Mouse (Mus musculus): Measurements from ENCODE around the gene Gm9945. TPM values are rescaled to one million over a fixed set of nuclear protein-coding genes. Genes with fewer than 3 reads are reported as not detected.
A peak's percentile ranks its signal among the peaks of the same experiment; 100 is the strongest.

Gene Gm9945
- not detected in 2 replicates for polyA plus RNA-seq (2012; rRNA removed)

- DNase-seq (ENCODE audit: low read depth) = no peak
These were observed at the start of gene Gm9945, which contains the start of gene Sowaha for GRCm38 (mm10) chr11:53479783-53480301. Gene Gm9945, plus strand, starts transcription at chr11:53480166. Gene Sowaha, minus strand, starts transcription at chr11:53480274.

GRCm38 (mm10) chr11:53430300-53430669 lies 49.7 kb upstream of the Gm9945 start:
- no peak for DNase-seq (ENCODE audit: low read depth)

GRCm38 (mm10) chr11:53430670-53431346 lies 49.2 kb upstream of the Gm9945 start, which contains the start of the genes Uqcrq and Gdf9:
Gene Uqcrq, minus strand, starts transcription at chr11:53430831.
Gene Gdf9, plus strand, starts transcription at chr11:53431023.
- DNase-seq (ENCODE audit: low read depth) = peak; percentile 99

GRCm38 (mm10) chr11:53431347-53432056 lies 48.5 kb upstream of the Gm9945 start:
- no peak for DNase-seq (ENCODE audit: low read depth)

- no peak for DNase-seq (ENCODE audit: low read depth)
These were observed 46.9 kb upstream of the Gm9945 start for GRCm38 (mm10) chr11:53433057-53433456.

GRCm38 (mm10) chr11:53435504-53435903 lies 44.5 kb upstream of the Gm9945 start:
- DNase-seq (ENCODE audit: low read depth) = no peak

- DNase-seq (ENCODE audit: low read depth) = no peak
These were observed 43.6 kb upstream of the Gm9945 start for GRCm38 (mm10) chr11:53436338-53436737.

GRCm38 (mm10) chr11:53441921-53442320 lies 38.0 kb upstream of the Gm9945 start:
- DNase-seq (ENCODE audit: low read depth) = no peak

- no peak for DNase-seq (ENCODE audit: low read depth)
These were observed 36.1 kb upstream of the Gm9945 start for GRCm38 (mm10) chr11:53443861-53444260.

GRCm38 (mm10) chr11:53445562-53445961 lies 34.4 kb upstream of the Gm9945 start:
- DNase-seq (ENCODE audit: low read depth) = no peak

GRCm38 (mm10) chr11:53446183-53446582 lies 33.8 kb upstream of the Gm9945 start:
- no peak for DNase-seq (ENCODE audit: low read depth)

GRCm38 (mm10) chr11:53447996-53448395 lies 32.0 kb upstream of the Gm9945 start:
- no peak for DNase-seq (ENCODE audit: low read depth)

- no peak for DNase-seq (ENCODE audit: low read depth)
These were observed 31.4 kb upstream of the Gm9945 start for GRCm38 (mm10) chr11:53448529-53448928.

GRCm38 (mm10) chr11:53450070-53450705 lies 29.8 kb upstream of the Gm9945 start:
- no peak for DNase-seq (ENCODE audit: low read depth)

- DNase-seq (ENCODE audit: low read depth) = no peak
These were observed 28.6 kb upstream of the Gm9945 start for GRCm38 (mm10) chr11:53451361-53451760.

- DNase-seq (ENCODE audit: low read depth) = no peak
These were observed 27.6 kb upstream of the Gm9945 start for GRCm38 (mm10) chr11:53452396-53452795.

GRCm38 (mm10) chr11:53453031-53453430 lies 26.9 kb upstream of the Gm9945 start:
- no peak for DNase-seq (ENCODE audit: low read depth)

- DNase-seq (ENCODE audit: low read depth) = no peak
These were observed 23.2 kb upstream of the Gm9945 start, which contains the start of the genes Gm10447 and Shroom1 for GRCm38 (mm10) chr11:53456474-53457371. Gene Gm10447, minus strand, starts transcription at chr11:53457110. Gene Shroom1, plus strand, starts transcription at chr11:53457205.

- no peak for DNase-seq (ENCODE audit: low read depth)
These were observed 22.5 kb upstream of the Gm9945 start for GRCm38 (mm10) chr11:53457372-53457954.

- no peak for DNase-seq (ENCODE audit: low read depth)
These were observed 21.0 kb upstream of the Gm9945 start for GRCm38 (mm10) chr11:53458996-53459395.

- no peak for DNase-seq (ENCODE audit: low read depth)
These were observed 19.8 kb upstream of the Gm9945 start for GRCm38 (mm10) chr11:53460192-53460591.

Measured in gonadal fat pad, adult 2 months (tissue).